Mouse (Mus musculus) B cell, adult 67 days (primary cell): Measurements from ENCODE around the gene Gpc5. TPM values are rescaled to one million over a fixed set of nuclear protein-coding genes. Genes with fewer than 3 reads are reported as not detected.

Experiments
- total RNA-seq, 2 experiments: library from RNA; stranded (reverse); gene quantifications; 4 replicates each; pipeline ENCODE4 v1.2.4; 2023

Gene Gpc5
- not detected for total RNA-seq

DNA sequence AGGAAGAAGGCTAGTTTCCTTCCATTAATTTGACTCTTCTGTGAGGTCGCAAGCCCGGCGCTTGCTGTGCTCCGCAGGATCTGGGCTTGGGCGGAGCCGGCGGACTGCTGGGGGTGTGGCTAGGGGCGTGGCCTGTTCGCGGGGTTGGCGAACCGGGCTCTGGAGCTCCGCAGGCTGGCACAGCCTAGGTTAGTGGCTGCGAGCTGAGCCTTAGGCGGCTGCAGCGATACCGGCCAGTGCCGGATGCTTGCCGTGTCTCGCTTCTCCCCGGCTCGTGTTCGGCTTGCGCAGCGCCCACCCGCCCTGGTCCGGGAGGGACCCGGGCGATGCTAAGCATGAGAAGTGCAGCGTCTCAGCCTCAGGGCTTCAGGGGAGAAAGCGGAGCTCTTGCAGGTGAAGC, at the start of gene Gpc5:
Gpc5 (plus strand) TSS at position 135 of the 400 bp plus-strand sequence.

